Mouse (Mus musculus) gastrocnemius, postnatal 36 days (tissue): ENCODE data around the gene Csf2rb2. TPM values are rescaled to one million over a fixed set of nuclear protein-coding genes. Genes with fewer than 3 reads are reported as not detected.
"Not testable (repeated sequence)": the region's sequence is repeated elsewhere in the genome, so short reads cannot be mapped to it uniquely, and the experiment has no call there.

ENCODE experiments used
- DNase-seq, 2 experiments: peaks; one replicate each; pipeline ENCODE4 v3.0.0; 2022
- intact Hi-C: fragments of 180-260 bp; cut with DNase I; formaldehyde crosslinking; loops from one replicate; pipeline ENCODE4 v1.15.1; 2025
- long read RNA-seq, 2 experiments: library from polyadenylated mRNA; stranded (forward); transcript quantifications; one replicate each; pipeline ENCODE4 v2.0.0; 2021
- total RNA-seq, 2 experiments: library from RNA; stranded (reverse); gene quantifications; 2 replicates each; pipeline ENCODE4 v1.2.3; 2021

The Csf2rb2 gene
- under 1 TPM; 0.31 to 0.44 TPM for total RNA-seq
- long read RNA-seq, experiment 1, partial matches to known transcripts, result 0 of 1 reads
- long read RNA-seq, experiment 1, other reads (novel, unspliced or antisense), result 1 of 1 reads
- long read RNA-seq, experiment 2, result 0 reads

GRCm38 (mm10) chr15:78305341-78305933 is at the start of gene Csf2rb2:
Csf2rb2 (minus strand) TSS chr15:78305721.
- DNase-seq, result no peak
- intact Hi-C loops, result no loop called here

- no peak for DNase-seq
Measured at GRCm38 (mm10) chr15:78354958-78355357, 49.4 kb upstream of the Csf2rb2 start.

GRCm38 (mm10) chr15:78351586-78352165 is 46.2 kb upstream of the Csf2rb2 start:
- intact Hi-C loops, result no loop called here
- DNase-seq, result no peak

More at GRCm38 (mm10) chr15:78354958-78355357, 49.4 kb upstream of the Csf2rb2 start:
- intact Hi-C loops, result loop anchor here (2.0 kb wide), 1 partner anchor 68 kb away; no protein-coding TSS in a partner anchor

- intact Hi-C loops, result loop anchor here (5.0 kb wide), 1 partner anchor 167 kb away; no protein-coding TSS in a partner anchor
- no peak for DNase-seq
Measured at GRCm38 (mm10) chr15:78344567-78344966, 39.0 kb upstream of the Csf2rb2 start.

GRCm38 (mm10) chr15:78343683-78344082 is 38.2 kb upstream of the Csf2rb2 start:
- DNase-seq, result no peak
- intact Hi-C loops, result loop anchor here (5.0 kb wide), 1 partner anchor 166 kb away; no protein-coding TSS in a partner anchor

- not testable (repeated sequence) for DNase-seq
- intact Hi-C loops, result loop anchor here (5.0 kb wide), 1 partner anchor 164 kb away; no protein-coding TSS in a partner anchor
Measured at GRCm38 (mm10) chr15:78340919-78341318, 35.4 kb upstream of the Csf2rb2 start.

- intact Hi-C loops, result loop anchor here (1.0 to 5.0 kb wide), 2 partner anchors 83 to 163 kb away; no protein-coding TSS in a partner anchor
- DNase-seq, result peak; percentile 41 to 47
Measured at GRCm38 (mm10) chr15:78339627-78340423, 34.3 kb upstream of the Csf2rb2 start.

GRCm38 (mm10) chr15:78334380-78334779 is 28.9 kb upstream of the Csf2rb2 start:
- intact Hi-C loops, result no loop called here

GRCm38 (mm10) chr15:78332981-78333380 is 27.5 kb upstream of the Csf2rb2 start:
- DNase-seq, result no peak

More at GRCm38 (mm10) chr15:78334380-78334779, 28.9 kb upstream of the Csf2rb2 start:
- DNase-seq, result no peak

GRCm38 (mm10) chr15:78331523-78332340 is 26.2 kb upstream of the Csf2rb2 start:
- intact Hi-C loops, result no loop called here
- no peak for DNase-seq

More at GRCm38 (mm10) chr15:78332981-78333380, 27.5 kb upstream of the Csf2rb2 start:
- intact Hi-C loops, result no loop called here

- no peak for DNase-seq
- intact Hi-C loops, result no loop called here
Measured at GRCm38 (mm10) chr15:78330706-78331105, 25.2 kb upstream of the Csf2rb2 start.

- intact Hi-C loops, DNase-seq: not testable (repeated sequence)
Measured at GRCm38 (mm10) chr15:78329972-78330371, 24.5 kb upstream of the Csf2rb2 start.

- no peak for DNase-seq
- intact Hi-C loops, result no loop called here
Measured at GRCm38 (mm10) chr15:78328520-78329097, 23.1 kb upstream of the Csf2rb2 start.

GRCm38 (mm10) chr15:78327753-78328341 is 22.3 kb upstream of the Csf2rb2 start:
- DNase-seq, intact Hi-C loops: not testable (repeated sequence)

GRCm38 (mm10) chr15:78326747-78327146 is 21.2 kb upstream of the Csf2rb2 start:
- no peak for DNase-seq
- intact Hi-C loops, result no loop called here

- intact Hi-C loops, result no loop called here
- DNase-seq, result no peak
Measured at GRCm38 (mm10) chr15:78325671-78326339, 20.3 kb upstream of the Csf2rb2 start, which contains the start of gene Csf2rb. Csf2rb (plus strand) TSS chr15:78325752.

- intact Hi-C loops, result loop anchor here (5.0 kb wide), 1 partner anchor 147 kb away; no protein-coding TSS in a partner anchor
- no peak for DNase-seq
Measured at GRCm38 (mm10) chr15:78324294-78324693, 18.8 kb upstream of the Csf2rb2 start.

GRCm38 (mm10) chr15:78323366-78323765 is 17.8 kb upstream of the Csf2rb2 start:
- no peak for DNase-seq
- intact Hi-C loops, result loop anchor here (5.0 kb wide), 1 partner anchor 146 kb away; no protein-coding TSS in a partner anchor
